Mouse (Mus musculus) macrophage (primary cell): Measurements from ENCODE around the gene Otulin. TPM values are rescaled to one million over a fixed set of nuclear protein-coding genes. Genes with fewer than 3 reads are reported as not detected.

ENCODE experiments used
- H3K27ac ChIP-seq: fragments of 350-480 bp; formaldehyde crosslinking; 2 replicates; pipeline ENCODE4 v1.9.0; 2021
- H3K36me3 ChIP-seq: fragments of 350-480 bp; formaldehyde crosslinking; 2 replicates; pipeline ENCODE4 v1.9.0; 2021; ENCODE audit errors: inconsistent target
- H3K4me3 ChIP-seq: fragments of 350-480 bp; formaldehyde crosslinking; 2 replicates; pipeline ENCODE4 v1.9.0; 2021; ENCODE audit errors: inconsistent target
- H3K79me2 ChIP-seq: fragments of 350-480 bp; formaldehyde crosslinking; 2 replicates; pipeline ENCODE4 v1.9.0; 2021; ENCODE audit errors: inconsistent target
- WGBS: methylation state at CpG from one replicate; pipeline ENCODE4 v1.1.7; 2026; ENCODE audit warnings: inconsistent platforms; ENCODE audit not compliant: missing documents; 5-methylcytosine and 5-hydroxymethylcytosine counted together
- polyA plus RNA-seq: library from polyadenylated mRNA; stranded (reverse); fragments of 250-400 nt; gene quantifications from 3 replicates; pipeline ENCODE4 v1.2.4, GENCODE M21; 2018; ENCODE audit warnings: inconsistent platforms

Otulin gene
- polyA plus RNA-seq, 1 experiment from 2014 or later, result 52.3 TPM

GRCm38 (mm10) chr15:27616159-27616558, 14.3 kb downstream of the Otulin start:
- Histone ChIP-seq H3K27ac (peak overlapping the region; percentile 0; the same call in 1 of the 2 replicates), H3K79me2 (peaks cover 95% of the 10 kb centered on the region), H3K4me3 (no peak overlapping the region), H3K36me3 (peaks cover 50% of the 10 kb centered on the region)
- WGBS, result 41% methylated on average over 4 of the region's 4 CpGs

GRCm38 (mm10) chr15:27613255-27613654, 17.2 kb downstream of the Otulin start:
- peaks cover 95% of the 10 kb centered on the region for H3K79me2 ChIP-seq
- WGBS, result 100% methylated on average over 4 of the region's 4 CpGs
- H3K4me3 ChIP-seq, result no peak overlapping the region
- H3K27ac ChIP-seq, result no peak overlapping the region
- H3K36me3 ChIP-seq, result peaks cover 56% of the 10 kb centered on the region

GRCm38 (mm10) chr15:27612533-27613221, 17.8 kb downstream of the Otulin start:
- no peak overlapping the region for H3K4me3 ChIP-seq
- no peak overlapping the region for H3K27ac ChIP-seq
- 52% methylated on average over 6 of the region's 6 CpGs for WGBS
- peaks cover 95% of the 10 kb centered on the region for H3K79me2 ChIP-seq
- peaks cover 57% of the 10 kb centered on the region for H3K36me3 ChIP-seq

- H3K27ac ChIP-seq, result no peak overlapping the region
- H3K36me3 ChIP-seq, result peaks cover 73% of the 10 kb centered on the region
- 52% methylated on average over 4 of the region's 4 CpGs for WGBS
- H3K4me3 ChIP-seq, result no peak overlapping the region
- H3K79me2 ChIP-seq, result peaks cover 100% of the 10 kb centered on the region
Measured at GRCm38 (mm10) chr15:27609554-27609953, 20.9 kb downstream of the Otulin start.

GRCm38 (mm10) chr15:27605252-27605651, 25.2 kb downstream of the Otulin start:
- peaks cover 97% of the 10 kb centered on the region for H3K79me2 ChIP-seq
- H3K36me3 ChIP-seq, result peaks cover 71% of the 10 kb centered on the region
- H3K27ac ChIP-seq, result no peak overlapping the region
- no peak overlapping the region for H3K4me3 ChIP-seq
- 98% methylated on average over 3 of the region's 3 CpGs for WGBS

GRCm38 (mm10) chr15:27604558-27604957, 25.9 kb downstream of the Otulin start:
- no peak overlapping the region for H3K4me3 ChIP-seq
- peaks cover 73% of the 10 kb centered on the region for H3K36me3 ChIP-seq
- 100% methylated on average over 3 of the region's 3 CpGs for WGBS
- peaks cover 97% of the 10 kb centered on the region for H3K79me2 ChIP-seq
- no peak overlapping the region for H3K27ac ChIP-seq

- H3K4me3 ChIP-seq, result no peak overlapping the region
- WGBS, result 49% methylated on average over 3 of the region's 5 CpGs
- peaks cover 43% of the 10 kb centered on the region for H3K36me3 ChIP-seq
- peaks cover 82% of the 10 kb centered on the region for H3K79me2 ChIP-seq
- H3K27ac ChIP-seq, result peak overlapping the region; percentile 46
Measured at GRCm38 (mm10) chr15:27600524-27600923, 30.0 kb downstream of the Otulin start.

- peaks cover 82% of the 10 kb centered on the region for H3K79me2 ChIP-seq
- peaks cover 36% of the 10 kb centered on the region for H3K36me3 ChIP-seq
- H3K27ac ChIP-seq, result peak overlapping the region; percentile 98; the same call in 1 of the 2 replicates
- H3K4me3 ChIP-seq, result no peak overlapping the region
- 90% methylated on average over 9 of the region's 13 CpGs for WGBS
Measured at GRCm38 (mm10) chr15:27598786-27599385, 31.6 kb downstream of the Otulin start.

- H3K27ac ChIP-seq, result peak overlapping the region; percentile 98
- peaks cover 39% of the 10 kb centered on the region for H3K36me3 ChIP-seq
Measured at GRCm38 (mm10) chr15:27597516-27597915, 33.0 kb downstream of the Otulin start.

GRCm38 (mm10) chr15:27596463-27597140, 33.9 kb downstream of the Otulin start:
- Histone ChIP-seq H3K27ac (peak overlapping the region; percentile 98), H3K79me2 (peaks cover 82% of the 10 kb centered on the region), H3K4me3 (no peak overlapping the region), H3K36me3 (peaks cover 42% of the 10 kb centered on the region)
- WGBS, result 4% methylated on average over 3 of the region's 3 CpGs

More at GRCm38 (mm10) chr15:27597516-27597915, 33.0 kb downstream of the Otulin start:
- Histone ChIP-seq H3K4me3 (no peak overlapping the region), H3K79me2 (peaks cover 82% of the 10 kb centered on the region)
- 80% methylated on average over 4 of the region's 4 CpGs for WGBS

GRCm38 (mm10) chr15:27595560-27595959, 34.9 kb downstream of the Otulin start:
- WGBS, result 84% methylated on average over 8 of the region's 8 CpGs
- peak overlapping the region; percentile 98 for H3K27ac ChIP-seq
- peaks cover 85% of the 10 kb centered on the region for H3K79me2 ChIP-seq
- H3K36me3 ChIP-seq, result peaks cover 51% of the 10 kb centered on the region
- H3K4me3 ChIP-seq, result no peak overlapping the region

GRCm38 (mm10) chr15:27594973-27595372, 35.5 kb downstream of the Otulin start:
- Histone ChIP-seq H3K79me2 (peaks cover 79% of the 10 kb centered on the region), H3K36me3 (peaks cover 52% of the 10 kb centered on the region), H3K27ac (peak overlapping the region; percentile 98), H3K4me3 (no peak overlapping the region)
- WGBS, result 93% methylated on average over 4 of the region's 4 CpGs

- H3K36me3 ChIP-seq, result peaks cover 45% of the 10 kb centered on the region
- H3K27ac ChIP-seq, result no peak overlapping the region
- no peak overlapping the region for H3K4me3 ChIP-seq
- WGBS, result 95% methylated on average over 13 of the region's 13 CpGs
- peaks cover 67% of the 10 kb centered on the region for H3K79me2 ChIP-seq
Measured at GRCm38 (mm10) chr15:27593717-27594116, 36.8 kb downstream of the Otulin start.

GRCm38 (mm10) chr15:27592620-27593320, 37.7 kb downstream of the Otulin start:
- Histone ChIP-seq H3K79me2 (peaks cover 57% of the 10 kb centered on the region), H3K36me3 (peaks cover 45% of the 10 kb centered on the region), H3K4me3 (no peak overlapping the region), H3K27ac (no peak overlapping the region)
- 94% methylated on average over 18 of the region's 19 CpGs for WGBS
